8 mouse cellular contexts compared by ENCODE assay signal in genomic region chr2:75152477-75152990, GRCm38 (mm10).
DNase-seq lines count a peak whose midpoint lies in the region; ATAC-seq lines count a peak whose summit lies in the region.

No protein-coding gene starts in this region.

- H3K9me3 ChIP-seq in forebrain, embryonic 10.5 days = no peaks in the 10 kb centered on the region
- no peaks in the 10 kb centered on the region for H3K9me3 ChIP-seq in forebrain, embryonic 12.5 days
- no peaks in the 10 kb centered on the region for H3K9me3 ChIP-seq in midbrain, embryonic 11.5 days (ENCODE audit: control insufficient read depth, low read length)
- H3K9me3 ChIP-seq in midbrain, embryonic 16.5 days (replicated peaks; ENCODE audit: control insufficient read depth, low read length, poor library complexity, severe bottlenecking) = no peaks in the 10 kb centered on the region

- no peak overlapping the region for H3K4me2 ChIP-seq in forebrain, embryonic 12.5 days
- no peak overlapping the region for H3K4me2 ChIP-seq in midbrain, embryonic 11.5 days
- H3K4me2 ChIP-seq in midbrain, embryonic 16.5 days (ENCODE audit: low read length) = no peak overlapping the region

- WGBS in forebrain, embryonic 10.5 days = 31% methylated on average over 6 of the region's 6 CpGs
- 31% methylated on average over 6 of the region's 6 CpGs for WGBS in forebrain, embryonic 12.5 days
- 35% methylated on average over 6 of the region's 6 CpGs for WGBS in midbrain, embryonic 11.5 days
- WGBS in midbrain, embryonic 16.5 days = 34% methylated on average over 6 of the region's 6 CpGs

- peaks cover 3% of the 10 kb centered on the region; the same call in 1 of the 2 replicates for H3K27me3 ChIP-seq in forebrain, embryonic 10.5 days (ENCODE audit: poor library complexity, severe bottlenecking)
- 0 out of 2 replicates have a peak, but pooled peaks cover 4% of the 10 kb centered on the region for H3K27me3 ChIP-seq in forebrain, embryonic 12.5 days
- 0 out of 2 replicates have a peak, but pooled peaks cover 2% of the 10 kb centered on the region for H3K27me3 ChIP-seq in midbrain, embryonic 11.5 days (ENCODE audit: control insufficient read depth, insufficient read depth, low read length)
- H3K27me3 ChIP-seq in midbrain, embryonic 16.5 days (ENCODE audit: control insufficient read depth, insufficient read depth, low read depth, low read length) = no peaks in the 10 kb centered on the region

- peak; percentile 50 for DNase-seq in forebrain, embryonic 10.5 days (ENCODE audit: extremely low spot score, low spot score)
- peak; percentile 92 for DNase-seq in midbrain, embryonic 11.5 days (ENCODE audit: low spot score, missing footprints)
- peak; percentile 24 for DNase-seq in c-Kit-positive CD71-positive TER-119-negative erythroid progenitor cells, embryonic 14.5 days (ENCODE audit: low read depth)
- peak; percentile 49 for DNase-seq in lung, postnatal 10 days
- DNase-seq in thymus, postnatal 4 days = peak; percentile 83
- DNase-seq in urinary bladder, adult 18-20 months (ENCODE audit: low spot score in 2 of 2) = no peak

- H3K36me3 ChIP-seq in forebrain, embryonic 10.5 days (replicated peaks) = no peaks in the 10 kb centered on the region
- H3K36me3 ChIP-seq in forebrain, embryonic 12.5 days (replicated peaks) = no peaks in the 10 kb centered on the region
- H3K36me3 ChIP-seq in midbrain, embryonic 11.5 days (ENCODE audit: control insufficient read depth, insufficient read depth, low read length) = no peaks in the 10 kb centered on the region
- H3K36me3 ChIP-seq in midbrain, embryonic 16.5 days (ENCODE audit: control insufficient read depth, insufficient read depth, low read length) = no peaks in the 10 kb centered on the region

- ATAC-seq in forebrain, embryonic 12.5 days (ENCODE audit: low FRiP score) = no peak
- ATAC-seq in midbrain, embryonic 11.5 days (ENCODE audit: low FRiP score) = no peak
- ATAC-seq in midbrain, embryonic 16.5 days = no peak

- no peak overlapping the region for H3K4me3 ChIP-seq in forebrain, embryonic 10.5 days
- no peak overlapping the region for H3K4me3 ChIP-seq in forebrain, embryonic 12.5 days (replicated peaks)
- H3K4me3 ChIP-seq in midbrain, embryonic 11.5 days (ENCODE audit: low read depth, low read length) = no peak overlapping the region
- no peak overlapping the region for H3K4me3 ChIP-seq in midbrain, embryonic 16.5 days (ENCODE audit: low read depth, low read length)

- peaks cover 15% of the 10 kb centered on the region for H3K4me1 ChIP-seq in forebrain, embryonic 10.5 days
- H3K4me1 ChIP-seq in forebrain, embryonic 12.5 days = no peaks in the 10 kb centered on the region
- no peaks in the 10 kb centered on the region for H3K4me1 ChIP-seq in midbrain, embryonic 11.5 days (ENCODE audit: control insufficient read depth, insufficient read depth, low read length)
- H3K4me1 ChIP-seq in midbrain, embryonic 16.5 days (ENCODE audit: control insufficient read depth, insufficient read depth, low read length) = no peaks in the 10 kb centered on the region

- no peak overlapping the region for H3K9ac ChIP-seq in forebrain, embryonic 12.5 days
- H3K9ac ChIP-seq in midbrain, embryonic 11.5 days (ENCODE audit: low read length) = no peak overlapping the region
- no peak overlapping the region for H3K9ac ChIP-seq in midbrain, embryonic 16.5 days (ENCODE audit: low read depth, low read length)

- no peak overlapping the region for H3K27ac ChIP-seq in forebrain, embryonic 10.5 days
- no peak overlapping the region for H3K27ac ChIP-seq in forebrain, embryonic 12.5 days
- no peak overlapping the region for H3K27ac ChIP-seq in midbrain, embryonic 11.5 days (ENCODE audit: low read depth, low read length)
- no peak overlapping the region for H3K27ac ChIP-seq in midbrain, embryonic 16.5 days (ENCODE audit: low read length)

Comparison
In these comparisons a context has a peak if more than half of its experiments do, and no peak if none do; other contexts are left out.
1. DNase-seq: peak in forebrain, embryonic 10.5 days (single experiment), midbrain, embryonic 11.5 days (single experiment), c-Kit-positive CD71-positive TER-119-negative erythroid progenitor cells, embryonic 14.5 days (single experiment), lung, postnatal 10 days (single experiment) and thymus, postnatal 4 days (single experiment); none in urinary bladder, adult 18-20 months (0 of 2).